Mouse (Mus musculus): ENCODE data around the gene Heg1.

Gene Heg1

DNA sequence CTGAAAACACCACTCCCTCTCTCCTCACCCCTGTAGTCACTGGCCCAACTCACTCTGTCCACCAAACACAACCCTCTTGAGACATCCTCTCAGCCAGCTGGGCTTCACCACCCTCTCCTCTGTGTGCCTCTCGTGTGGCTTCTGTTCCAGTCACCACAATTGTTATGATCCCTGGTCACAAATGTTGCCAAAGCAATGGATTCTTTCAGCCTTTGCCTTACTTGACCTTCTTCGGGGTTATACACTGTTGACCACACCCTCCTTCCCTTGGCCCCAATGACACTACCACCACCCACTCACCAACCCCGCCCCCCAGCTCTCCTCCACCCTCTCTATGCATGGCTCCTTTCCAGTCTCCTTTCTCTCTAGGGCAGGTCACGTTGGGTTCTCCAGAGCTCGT is 6.3 kb upstream of the Heg1 start:
- DNase-seq = no peak

DNA sequence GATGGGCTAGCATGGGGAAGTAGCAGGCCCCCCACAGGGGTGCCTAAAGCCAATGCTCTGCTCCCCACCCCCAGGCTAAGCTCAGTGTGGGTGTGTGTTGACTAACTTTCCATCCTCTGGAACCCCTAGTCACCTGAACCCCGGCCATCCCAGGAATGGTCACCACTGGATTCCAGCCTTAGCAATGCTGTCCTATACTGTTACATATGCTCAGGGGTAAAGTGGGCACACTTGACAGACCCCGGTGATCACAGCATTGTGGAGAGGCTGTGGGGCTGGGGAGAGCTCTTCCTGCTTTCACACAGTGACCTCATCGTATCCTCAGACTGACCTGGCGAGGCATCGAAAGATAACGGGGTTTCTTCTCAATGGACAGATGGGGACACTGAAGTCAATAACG is 3.9 kb upstream of the Heg1 start:
- no peak for DNase-seq

DNA sequence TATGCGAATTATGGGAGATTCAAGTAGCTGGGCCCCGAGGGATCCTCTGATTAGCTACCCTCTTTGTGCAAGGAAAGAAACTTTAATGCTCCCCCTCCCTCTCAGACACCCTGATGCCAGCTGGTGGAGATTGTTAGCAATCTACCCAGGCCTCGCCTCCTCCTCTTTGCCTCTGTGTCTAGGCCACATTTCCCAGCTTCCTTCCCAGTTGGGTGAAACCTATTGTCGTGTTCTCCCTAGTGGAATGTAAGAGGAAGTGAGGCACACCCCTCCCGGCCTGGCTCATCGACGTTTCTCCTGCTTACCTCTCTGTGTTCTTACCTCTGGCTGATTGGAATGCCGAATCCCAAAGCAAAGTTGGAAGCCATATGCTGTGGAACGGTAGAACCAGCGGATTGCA is 3.4 kb upstream of the Heg1 start:
- DNase-seq = no peak

DNA sequence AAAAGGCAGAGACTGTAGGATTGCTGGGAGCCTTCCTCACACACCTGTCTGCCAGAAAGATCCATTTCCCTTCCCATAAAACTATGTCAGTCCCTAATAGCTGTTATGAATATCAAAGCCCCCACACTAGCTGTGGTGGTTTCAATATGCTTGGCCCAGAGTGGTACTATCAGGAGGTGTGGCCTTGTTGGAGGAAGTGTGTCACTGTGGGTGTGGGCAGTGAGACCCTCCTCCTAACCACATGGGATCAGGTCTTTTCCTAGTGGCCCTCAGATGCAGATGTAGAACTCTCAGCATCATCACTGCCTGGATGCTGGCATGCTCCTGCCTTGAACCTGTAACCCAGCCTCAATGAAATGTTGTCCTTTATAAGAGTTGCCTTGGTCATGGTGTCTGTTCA is 2.5 kb upstream of the Heg1 start:
- DNase-seq = no peak

DNA sequence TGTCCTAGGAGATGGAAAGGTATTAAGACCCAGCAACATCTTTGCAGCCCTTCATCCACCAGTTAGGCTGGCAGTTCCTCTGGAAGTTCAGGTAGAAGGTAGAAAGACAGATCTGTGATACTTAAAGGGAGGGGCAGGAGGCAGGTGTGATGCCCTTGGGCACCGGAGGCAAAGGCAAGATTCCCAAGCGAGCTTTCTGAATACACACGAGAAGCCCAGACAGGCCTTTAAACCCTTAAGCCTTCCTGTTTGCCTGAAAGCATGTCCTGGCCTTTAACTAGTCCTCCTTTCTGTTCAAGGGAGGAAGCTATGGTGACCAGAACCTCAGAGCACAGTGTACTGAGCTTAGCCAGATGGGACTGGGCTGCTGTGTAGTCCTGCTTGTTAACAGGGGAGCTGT is 1.5 kb upstream of the Heg1 start:
- DNase-seq = no peak

DNA sequence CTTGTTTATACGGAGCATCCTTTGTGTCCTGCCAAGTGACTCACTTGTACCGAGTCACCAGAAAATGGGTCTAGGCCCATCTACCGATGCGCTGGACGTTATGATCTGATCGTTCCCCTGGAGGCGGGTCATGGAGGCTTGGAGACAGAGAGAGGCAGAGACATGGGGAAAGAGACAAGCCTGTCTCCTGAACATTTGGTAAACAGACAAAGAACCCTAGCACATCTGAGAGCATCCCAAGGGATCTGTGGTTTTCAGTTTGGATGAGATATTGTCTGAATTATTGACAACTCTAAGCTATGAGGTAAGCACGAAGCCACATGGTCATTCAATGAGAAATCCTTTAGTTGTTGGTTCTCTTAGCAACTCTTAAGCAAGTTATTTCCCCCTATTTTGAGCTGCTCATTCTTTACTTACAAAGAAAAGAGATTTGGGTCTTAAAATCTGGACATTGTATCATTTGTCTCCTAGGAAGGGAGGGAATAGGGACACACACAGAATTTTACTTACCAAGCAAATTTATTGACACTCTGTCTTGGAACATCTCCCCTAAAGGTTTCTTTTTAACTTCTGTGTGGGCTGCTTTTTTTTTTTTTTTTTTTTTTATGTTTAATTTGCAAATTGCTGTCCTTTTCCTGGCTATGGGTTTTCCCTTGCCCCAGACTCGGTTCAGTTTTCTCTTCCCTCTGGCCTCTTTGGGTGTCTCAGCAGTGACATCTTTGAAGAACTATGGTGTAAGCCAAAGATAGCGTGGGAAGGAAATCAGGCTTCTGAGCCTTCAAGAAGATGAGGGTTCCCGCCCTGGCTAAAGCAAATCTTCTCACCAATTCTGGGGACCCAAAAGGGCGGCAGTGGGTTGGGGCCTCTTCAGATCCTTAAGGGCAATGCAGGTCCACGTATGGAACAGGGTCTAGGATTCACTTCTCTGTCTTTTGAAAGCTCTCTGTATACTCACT is 686 bp upstream of the Heg1 start:
- no peak for DNase-seq

DNA sequence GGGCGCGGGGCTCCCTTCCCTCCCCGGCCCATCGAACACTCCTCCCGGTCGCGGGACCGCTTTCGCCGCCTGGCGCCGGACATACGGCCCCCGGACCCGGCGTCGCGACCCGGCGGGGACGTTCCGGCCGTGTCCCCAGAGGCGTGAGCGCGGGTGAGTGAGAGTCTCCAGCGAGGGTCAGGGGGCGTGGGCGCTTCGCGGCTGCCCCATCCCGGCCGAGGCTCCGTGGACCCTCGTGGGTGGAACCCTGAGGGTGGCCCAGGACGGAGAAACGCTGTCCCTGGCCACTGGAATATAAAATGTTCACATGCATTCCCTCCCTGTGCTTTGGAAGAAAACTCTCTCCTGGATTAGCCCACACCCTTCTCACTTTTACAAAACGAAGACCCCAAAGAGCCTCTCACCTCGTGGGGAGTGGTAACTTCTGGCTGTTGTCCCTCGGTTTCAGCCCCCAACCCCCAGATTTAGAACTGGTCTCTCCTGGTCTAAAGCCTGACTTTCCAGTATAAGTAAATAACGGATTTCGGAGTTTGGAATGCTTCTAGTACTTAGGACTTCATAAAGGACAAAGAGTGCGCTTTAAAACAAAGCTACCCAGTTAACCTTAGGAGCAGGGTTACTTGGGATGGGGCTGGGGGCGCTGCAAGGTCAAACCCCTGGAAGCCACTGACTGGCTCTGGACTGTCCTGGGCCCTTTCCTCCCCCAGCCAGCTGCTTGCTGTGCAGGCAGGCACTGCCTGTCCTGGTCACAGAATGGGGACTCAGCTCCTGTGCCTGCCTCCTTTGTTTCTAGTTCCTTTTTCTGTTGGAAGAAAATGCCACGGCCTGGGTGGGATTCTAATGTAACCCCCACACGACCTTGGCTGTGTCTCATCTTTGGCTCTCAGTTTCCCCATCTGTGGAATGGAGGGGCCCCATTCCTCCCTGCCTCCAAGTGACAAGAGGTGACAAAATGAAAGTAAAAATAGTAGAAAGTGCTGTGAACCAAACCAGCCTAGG is 832 bp downstream of the Heg1 start:
- no peak for DNase-seq

DNA sequence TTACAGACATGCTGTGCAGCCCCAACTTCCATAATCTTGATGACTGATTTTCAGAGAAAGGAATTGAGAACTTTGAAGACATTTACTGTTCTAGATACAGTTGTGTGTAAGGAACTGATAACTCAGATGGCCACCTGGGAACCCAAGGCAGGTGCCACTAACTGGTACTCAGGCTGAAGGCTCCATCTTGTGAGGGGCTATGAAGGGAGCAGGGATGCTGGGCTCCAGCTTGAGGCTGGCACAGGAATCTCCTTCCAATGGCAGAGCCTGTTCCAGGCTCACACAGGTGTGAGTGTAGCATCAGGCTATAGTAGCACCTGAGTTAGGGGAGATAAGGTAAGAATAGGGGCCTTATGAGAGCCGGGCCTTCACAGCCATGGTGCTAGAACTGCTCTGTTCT is 1.9 kb downstream of the Heg1 start:
- no peak for DNase-seq

DNA sequence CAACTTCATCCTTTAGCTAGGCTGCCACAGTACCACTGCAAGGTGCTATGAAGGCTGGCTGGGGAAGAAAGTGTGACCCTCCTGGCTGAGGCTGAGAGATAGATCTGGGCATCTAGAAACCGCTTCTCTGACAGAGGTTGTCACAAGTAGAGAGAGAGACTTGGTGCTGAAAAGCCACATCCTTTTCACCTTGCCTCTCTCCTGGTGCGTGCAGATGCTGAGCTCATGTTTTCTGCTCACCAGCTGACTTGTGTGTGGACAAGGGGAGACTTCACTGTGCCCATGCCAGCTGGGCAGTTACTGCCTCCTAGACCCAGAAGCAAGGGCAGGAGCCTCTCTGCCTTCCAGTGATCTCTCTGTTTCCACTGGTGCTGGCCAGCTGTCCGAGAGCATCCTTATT is 3.6 kb downstream of the Heg1 start:
- no peak for DNase-seq

DNA sequence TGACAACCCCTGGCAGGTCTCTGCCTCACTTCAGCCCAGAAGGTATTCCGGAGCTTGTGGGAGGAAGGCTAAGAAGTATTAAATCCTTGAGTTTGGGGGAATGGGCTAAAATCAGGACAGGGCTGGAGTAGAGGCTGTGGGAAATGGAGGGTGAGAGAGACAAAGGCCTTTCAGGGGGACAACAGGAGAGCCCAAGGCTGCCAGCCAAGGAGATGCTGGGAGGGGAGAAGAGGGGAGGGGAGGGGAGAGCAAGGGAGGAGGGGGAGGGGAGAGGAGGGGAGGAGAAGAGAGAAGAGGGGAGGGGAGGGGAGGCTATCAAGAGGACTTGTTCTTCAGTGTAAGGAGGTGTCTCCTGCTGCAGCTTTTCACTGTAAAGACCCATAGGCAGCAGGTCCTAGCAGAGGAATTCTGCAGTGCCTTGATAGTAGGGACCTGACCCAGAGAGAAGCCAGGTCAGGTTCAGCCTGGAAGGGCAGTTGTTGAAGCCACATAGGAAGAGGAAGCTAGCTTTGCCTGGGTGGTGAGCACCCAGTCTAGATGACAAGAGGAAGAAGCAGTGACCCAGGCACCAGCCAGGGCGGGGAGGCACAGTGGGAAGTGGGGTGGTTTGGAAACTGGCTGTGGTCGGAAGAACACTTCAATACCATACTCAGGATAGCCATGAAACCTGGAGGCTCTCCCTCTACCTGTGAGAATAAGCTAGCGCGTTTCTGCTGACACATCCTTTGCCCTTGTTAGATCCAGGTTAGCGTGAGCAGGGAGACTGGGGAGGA is 7.0 kb downstream of the Heg1 start:
- DNase-seq = no peak

DNA sequence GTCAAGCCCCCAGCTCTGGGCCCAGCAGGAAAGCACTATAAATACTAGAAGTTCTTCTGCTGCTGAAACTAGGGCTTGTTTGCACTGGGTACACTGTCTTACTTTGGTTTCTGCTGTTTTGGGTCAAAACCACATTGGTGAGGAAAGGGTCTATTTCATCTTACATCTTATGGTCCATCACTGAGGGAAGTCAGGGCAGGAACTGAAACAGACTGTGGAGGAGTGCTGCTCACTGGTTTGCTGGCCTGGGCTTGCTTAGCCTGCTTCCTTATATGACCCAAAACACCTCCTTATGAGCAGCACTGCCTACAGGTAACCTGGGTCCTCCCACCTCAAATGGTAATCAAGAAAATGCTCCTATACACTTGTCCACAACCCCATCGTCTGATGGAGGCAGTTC is 9.4 kb downstream of the Heg1 start:
- no peak for DNase-seq

DNA sequence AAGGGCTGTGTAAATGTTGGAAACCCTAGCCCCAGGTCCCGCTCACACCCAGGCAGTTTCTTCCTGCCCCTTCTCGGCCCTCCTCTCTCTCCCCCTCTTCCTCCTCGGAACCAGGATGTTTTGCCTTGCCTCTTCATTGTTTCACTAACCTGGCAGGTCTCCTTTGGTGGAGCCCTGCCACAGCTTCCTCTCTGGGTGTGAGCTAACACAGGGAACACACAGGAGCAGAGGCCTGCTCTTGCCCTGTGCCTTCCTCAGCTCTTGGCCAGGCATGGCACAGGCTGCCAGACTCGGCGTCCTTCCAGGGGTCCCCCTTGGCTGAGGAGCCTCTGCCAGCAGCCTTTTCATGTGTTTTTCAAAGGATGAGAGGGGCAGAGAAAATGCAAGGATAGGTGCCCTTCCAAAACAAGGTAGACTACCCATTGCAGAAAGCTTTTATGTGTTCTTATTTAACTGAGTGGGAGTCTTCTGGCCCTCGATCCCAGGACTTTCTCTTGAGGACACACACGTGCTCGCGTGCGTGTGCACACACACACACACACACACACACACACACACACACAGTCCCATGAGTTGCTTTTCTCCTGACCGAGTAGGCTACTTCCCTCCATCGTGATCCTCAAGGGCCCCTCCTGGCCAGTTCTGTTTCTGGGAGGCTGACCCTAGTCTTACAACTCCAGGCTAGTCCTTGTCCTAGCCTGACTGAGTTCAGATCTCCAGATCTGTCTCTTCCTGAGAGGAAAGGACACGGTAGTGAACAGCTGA is 12.8 kb downstream of the Heg1 start:
- peak; percentile 70 for DNase-seq

DNA sequence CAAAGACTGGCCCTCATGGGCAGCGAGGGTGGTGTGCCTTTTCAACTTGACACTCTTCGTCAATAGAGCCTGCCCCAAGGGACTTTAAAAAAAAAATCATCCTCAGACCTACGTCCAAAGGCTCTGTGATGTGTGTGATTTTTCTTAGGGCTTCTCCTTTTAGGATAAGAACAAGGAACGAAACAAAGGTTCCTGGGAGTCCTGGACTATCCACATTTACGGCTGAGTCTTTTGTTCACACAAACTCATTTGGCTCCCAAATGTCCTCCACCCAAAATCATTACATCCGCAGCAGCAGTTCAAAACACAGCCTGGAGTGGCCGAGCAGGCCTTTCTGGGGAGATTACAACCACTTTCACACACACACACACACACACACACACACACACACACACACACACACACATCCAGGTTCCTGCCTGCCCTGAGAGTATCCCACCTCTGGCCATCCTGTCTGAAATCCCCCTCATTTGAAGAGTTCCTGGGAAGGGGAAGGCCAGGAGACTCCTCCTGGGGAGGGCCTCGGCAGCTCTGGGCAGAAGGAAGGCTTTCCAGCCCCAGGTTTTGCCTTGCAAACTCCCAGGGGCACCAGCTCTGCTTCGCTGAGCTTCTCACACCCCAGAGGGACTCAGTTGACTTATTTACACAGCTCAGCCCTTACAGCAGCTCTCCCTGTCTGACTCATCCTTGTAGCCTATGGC is 13.6 kb downstream of the Heg1 start:
- no peak for DNase-seq

DNA sequence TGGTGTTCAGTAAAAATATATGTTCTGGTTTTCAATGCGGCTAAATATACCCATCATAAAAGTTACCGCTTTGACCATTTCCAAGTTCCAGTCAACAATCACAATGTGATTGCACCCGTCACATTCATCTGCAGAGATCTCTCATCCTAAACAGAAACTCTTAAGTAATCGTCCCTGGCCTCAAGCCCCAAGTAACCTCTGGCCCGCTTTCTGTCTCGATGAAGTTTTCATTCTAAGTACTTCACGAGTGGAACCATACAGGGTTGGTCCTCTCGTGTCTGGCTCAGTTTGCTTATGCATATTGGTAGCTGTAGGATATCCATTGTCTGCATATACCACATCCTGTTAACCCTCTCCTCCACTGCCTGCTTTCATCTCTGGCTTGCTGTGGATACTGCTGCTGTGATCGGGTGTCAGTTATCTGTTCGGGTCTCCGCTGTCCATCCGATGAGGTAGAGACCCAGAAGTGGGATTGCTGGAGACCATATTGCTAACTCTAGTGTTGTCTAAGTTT is 14.2 kb downstream of the Heg1 start:
- DNase-seq = no peak

DNA sequence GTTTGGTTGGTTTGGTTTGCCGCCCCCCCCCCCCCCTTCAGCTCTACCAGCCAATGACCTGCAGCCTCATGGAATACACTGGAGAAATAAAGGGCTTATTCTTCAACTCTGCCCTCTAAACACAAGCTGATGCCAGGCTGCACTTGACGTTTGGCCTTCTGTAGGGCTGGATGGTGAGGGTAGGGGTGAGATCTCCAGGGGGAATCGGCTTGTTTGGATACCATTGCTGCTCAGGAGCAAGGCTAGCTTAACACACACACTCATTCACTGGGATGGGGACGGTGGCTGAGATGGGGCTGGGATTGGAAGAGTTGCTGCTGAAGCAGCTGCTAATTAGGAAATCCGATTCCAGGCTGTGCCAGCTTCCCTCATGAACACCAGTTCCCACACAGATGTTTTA is 16.4 kb downstream of the Heg1 start:
- no peak for DNase-seq

DNA sequence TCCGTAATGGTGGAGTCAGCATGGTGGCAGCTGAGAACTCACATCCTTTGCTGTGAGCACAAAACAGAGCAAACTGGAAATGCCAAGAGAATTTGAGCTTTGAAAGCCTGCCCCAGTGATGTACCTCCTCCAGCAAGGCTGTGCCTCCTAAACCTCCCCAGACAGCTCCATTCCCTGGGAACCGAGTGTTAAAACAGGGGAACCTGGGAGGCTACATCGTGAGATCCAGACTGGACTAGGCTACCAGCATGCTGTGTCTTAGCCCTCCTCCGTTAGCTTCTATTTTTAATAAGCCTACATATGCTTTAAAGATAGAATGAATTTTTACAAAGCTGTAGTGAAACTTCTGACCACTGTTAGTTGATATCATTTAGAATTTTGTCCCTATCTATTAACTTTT is 17.7 kb downstream of the Heg1 start:
- no peak for DNase-seq

DNA sequence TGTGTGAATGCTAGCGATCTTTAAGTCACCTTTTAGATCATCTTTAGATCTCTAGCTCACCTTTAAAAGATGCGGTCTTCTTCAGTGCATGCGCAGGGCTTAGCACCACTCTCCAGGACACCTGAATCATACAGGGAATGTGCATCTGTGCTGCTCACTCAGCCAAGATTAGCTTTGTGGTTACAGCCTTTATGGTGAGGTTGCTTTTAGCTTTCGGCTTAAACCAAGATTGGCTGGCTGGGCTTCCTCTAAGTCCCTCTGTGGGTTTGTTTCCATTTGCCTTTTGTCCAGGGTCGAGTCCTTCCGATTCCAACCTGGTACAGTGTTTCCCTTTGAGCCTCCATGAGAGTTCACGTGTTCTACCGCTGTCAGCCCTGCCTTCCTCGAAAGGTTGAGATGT is 20.1 kb downstream of the Heg1 start:
- peak; percentile 70 for DNase-seq

DNA sequence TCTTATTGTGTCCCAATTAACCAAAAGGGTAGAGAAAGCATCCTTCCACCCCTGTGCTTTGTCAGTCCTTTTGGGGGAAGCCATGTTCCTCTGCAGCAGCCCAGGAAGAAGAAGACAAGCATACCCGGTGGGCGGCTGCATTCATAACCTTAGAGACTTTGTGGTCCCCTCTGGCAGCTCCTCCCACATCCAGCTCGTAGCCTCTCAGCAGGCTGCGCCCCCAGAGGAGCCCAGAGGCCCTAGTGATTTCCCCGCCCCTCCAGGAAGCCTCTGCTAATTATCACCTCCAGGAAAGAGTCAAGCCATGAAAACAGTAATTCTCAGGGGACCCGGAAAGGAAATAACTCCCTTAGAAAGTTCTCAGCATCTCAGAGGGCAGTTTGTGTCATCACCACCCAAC is 21.1 kb downstream of the Heg1 start:
- DNase-seq = no peak

DNA sequence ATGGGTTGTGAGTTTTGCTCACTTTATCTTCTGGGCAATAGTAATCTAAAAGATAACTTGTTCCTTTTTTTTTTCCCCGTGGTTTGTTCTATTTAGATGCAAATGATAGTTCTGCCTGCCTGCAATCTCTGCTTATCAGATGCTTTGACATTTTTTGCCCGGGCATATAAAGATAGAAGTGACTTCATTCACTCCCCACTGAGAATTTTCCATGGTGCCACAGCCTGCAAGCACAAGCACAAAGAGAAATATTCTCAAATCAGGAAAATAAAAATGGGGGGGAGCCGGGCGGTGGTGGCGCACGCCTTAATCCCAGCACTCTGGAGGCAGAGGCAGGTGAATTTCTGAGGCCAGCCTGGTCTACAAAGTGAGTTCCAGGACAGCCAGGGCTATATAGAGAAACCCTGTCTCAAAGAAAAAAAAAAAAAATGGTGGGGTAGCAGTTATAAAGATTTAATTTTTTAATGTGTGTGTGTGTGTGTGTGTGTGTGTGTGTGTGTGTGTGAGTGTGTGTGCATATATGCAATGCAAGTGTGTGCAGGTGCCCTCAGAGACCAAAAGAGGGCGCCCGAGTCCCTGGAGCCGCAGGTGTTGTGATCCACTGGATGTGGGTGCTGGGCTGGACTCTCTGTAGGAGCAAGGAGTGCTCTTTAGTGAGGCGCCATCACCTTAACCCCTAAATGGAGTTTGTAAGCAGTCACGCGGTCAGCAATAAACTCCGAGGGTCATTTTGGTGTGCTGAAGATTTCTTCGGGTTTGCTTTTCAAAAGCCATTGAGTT is 22.1 kb downstream of the Heg1 start:
- peak; percentile 69 for DNase-seq

DNA sequence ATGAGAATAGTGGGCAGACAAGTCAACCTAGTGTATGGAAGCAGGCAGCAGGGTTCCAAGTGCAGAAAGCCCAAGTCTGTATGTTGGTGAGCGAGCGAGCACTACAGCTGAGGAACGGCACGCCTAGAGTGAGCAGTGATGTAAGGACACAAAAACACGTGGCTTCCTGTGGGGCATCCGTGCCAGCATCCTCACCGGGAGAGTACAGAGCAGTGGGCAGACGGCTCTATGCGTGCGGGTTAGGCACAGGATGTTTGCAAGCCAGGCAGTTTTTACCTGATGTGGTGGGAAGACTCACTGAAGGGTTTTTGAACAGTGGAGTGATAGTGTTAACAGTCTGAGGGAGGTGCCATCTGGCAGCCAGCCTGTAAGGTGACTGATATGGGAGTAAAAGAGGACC is 23.9 kb downstream of the Heg1 start:
- no peak for DNase-seq
